Mouse (Mus musculus) c-Kit-positive CD71-negative TER-119-negative erythroid progenitor cells, embryonic 14.5 days (primary cell): ENCODE measurements around the gene Fgfr2.

ENCODE experiments used
- DNase-seq: peaks from one replicate; pipeline ENCODE4 v3.0.0-alpha.2; 2013; ENCODE audit warnings: low read depth

Gene Fgfr2

GRCm38 (mm10) chr7:130378308-130378707 lies 2744.8 kb downstream of the Fgfr2 start:
- DNase-seq, result no peak

DNA sequence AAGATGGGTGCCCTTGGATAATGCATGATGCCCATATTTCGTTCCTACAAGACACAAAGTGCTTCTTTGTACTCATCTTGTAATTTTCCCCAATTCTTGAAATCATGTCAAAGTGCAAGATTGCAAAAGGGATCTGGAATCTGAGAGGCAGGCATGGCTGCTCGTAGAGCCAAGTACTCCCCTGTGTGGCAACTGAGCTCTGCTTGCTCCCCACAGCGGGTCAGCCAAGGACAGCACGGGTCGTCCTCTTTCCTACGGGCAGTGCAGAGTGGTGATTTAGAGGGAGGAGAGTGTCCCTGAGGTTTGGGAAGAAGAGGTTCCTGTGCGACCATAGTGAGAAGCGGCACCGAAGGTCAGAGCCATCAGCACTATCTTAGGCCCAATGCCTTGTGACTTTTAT lies 2748.8 kb downstream of the Fgfr2 start:
- no peak for DNase-seq

- no peak for DNase-seq
Observed at GRCm38 (mm10) chr7:130368827-130369641, 2754.1 kb downstream of the Fgfr2 start.

DNA sequence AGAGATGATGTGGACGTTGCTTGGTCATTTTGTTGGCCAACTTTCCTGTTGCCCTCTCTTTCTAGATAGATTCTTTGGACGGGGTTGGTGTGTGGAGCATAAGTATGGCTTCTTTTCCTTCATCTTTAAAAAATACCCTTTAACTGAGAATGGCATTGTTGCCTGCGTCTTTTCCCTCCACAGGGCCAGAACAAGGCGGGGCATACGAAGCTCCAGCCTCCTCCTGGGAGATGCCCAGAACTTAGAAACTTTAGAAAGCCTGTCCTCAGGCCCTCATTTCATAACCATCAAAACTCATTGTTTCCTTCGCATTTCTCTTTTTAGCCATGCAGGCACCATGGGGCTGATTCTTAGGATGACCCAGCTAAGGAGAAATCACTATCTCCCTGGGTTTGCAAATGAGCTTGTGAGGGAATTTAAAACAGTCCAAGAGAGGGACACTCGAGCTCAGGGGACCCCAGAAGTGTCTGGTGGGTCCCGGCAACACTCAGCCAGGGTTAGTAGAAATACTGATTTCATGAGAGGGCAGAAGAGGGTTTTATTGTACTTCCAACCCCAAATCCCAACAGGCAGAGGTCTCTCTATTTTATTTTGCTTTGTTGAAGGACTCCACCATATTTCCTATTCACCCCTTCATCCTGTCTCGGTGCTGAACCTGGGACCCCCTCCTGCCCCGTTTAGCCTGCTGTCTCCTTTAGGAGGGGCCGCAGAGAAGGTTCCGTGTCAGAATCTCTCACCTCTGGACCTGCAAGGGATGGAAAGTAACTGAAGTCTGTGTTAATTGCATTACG lies 2754.9 kb downstream of the Fgfr2 start:
- no peak for DNase-seq

DNA sequence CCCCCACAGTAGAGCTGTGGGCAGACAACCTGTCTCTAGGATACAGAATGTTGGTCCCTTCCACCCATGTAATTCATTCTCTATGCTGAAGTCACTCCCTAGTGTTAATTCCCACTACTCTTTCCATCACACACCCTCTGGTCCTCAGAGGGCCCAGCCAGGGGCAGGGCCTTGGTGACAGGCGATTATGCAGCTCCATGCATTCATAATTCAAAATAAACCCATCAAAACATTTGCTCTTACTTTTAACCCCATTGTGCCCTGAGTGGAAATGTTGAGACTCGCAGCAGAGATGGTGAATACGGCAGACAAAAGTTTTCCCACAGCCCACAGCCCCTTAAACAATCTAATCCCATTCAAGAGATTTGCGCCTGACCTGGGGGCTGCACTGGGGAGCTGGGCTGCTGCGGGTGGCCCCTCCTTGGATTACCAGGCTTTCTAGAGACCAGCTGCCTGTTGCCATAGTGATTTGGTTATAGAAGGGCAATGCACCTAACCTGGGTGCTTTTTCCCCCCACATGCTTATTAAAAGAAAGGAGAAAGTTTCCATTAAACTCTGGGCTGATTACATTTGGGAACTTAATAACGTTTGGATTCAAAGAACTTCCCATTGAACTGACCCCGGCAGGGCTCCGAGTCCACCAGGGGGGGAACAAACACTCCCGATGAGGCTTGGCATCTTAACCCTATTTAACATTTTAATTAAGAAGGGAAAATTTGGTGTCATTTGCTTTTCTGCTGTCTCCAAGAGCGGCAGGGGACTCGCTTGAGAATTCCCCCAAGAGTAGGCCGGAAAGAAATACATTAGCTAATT lies 2755.7 kb downstream of the Fgfr2 start:
- DNase-seq, result no peak

DNA sequence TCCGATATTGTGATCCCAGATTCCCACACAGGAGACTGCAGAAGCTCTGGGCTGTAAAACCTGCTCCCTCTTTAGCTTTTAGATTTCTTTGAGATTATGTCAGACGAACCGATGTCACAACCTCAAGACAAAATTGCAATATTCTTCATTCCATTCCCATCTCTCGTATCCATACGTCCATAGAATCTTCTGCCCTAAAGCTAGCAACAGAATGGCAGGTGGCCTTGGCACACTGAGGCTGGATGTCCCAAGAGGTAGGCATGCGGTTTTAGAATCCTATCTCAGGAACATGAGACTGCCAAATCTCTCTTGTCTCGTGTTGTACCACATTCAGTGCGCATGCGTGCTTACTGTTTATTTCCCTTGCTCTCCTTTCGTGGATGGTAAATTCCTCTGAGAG lies 2757.4 kb downstream of the Fgfr2 start:
- no peak for DNase-seq

DNA sequence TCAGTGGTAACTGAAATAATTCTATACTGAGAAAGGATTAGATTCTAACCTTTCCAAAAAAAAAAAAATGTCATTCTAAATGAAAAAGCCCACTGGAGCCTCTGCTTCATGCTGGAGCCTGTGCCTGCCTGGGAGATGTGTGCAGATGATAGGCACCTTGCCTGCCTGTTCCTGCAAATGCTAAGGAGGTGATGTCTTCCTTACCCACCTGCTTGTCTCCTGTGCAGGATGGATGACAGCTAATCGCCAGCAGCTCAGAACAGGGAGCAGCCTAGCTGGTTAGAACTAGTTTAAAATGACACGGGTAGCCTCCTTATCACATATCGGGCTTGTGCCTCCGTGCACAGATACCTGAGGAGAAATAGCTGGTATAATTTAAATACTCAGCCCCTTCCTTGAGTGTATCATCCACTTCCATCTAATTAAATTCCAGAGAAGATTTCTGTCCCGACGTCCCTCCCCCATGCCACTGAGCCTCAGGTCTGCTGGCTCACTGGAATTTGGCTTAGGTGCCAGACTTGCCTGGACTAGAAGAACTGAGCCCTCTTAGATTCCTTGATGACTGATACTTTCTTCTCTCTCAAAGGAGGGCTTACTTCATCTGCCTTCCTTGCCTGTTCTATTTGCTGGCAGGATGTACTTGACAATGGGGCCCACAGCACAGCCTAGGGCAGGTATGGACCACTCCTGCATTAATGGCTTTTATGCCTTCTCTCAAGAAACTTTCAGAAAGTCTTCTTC lies 2782.6 kb downstream of the Fgfr2 start:
- DNase-seq, result no peak

GRCm38 (mm10) chr7:130337601-130338000 lies 2785.5 kb downstream of the Fgfr2 start:
- no peak for DNase-seq

DNA sequence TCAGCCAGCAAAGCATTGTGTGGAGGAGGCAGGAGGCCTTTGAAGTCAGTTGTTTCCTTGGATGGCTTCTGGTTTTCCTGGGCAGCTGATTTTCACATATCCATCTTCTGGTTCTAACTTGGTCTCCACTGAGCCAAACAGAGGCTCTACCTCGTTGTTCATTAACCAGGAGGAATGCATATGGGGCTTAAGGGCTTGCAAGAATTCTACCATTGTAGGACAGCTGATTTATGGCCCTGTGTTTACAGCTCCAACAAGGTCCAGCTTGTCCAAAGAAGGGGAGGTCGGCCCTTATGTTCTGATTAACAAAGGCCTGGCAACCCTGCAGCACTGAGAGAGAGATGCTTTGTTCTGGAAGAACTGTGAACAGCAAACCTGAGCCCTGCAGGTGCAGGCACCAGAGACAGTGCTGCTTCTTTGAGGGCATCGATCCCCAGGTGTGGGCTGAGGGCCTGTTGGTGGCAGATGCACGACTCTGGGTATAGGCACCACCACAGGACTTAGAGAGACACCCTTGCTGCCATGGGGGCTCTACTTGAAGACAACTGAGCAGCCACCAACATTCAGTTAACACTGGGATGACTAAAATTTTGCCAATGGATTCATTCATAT lies 2787.6 kb downstream of the Fgfr2 start:
- DNase-seq, result no peak

DNA sequence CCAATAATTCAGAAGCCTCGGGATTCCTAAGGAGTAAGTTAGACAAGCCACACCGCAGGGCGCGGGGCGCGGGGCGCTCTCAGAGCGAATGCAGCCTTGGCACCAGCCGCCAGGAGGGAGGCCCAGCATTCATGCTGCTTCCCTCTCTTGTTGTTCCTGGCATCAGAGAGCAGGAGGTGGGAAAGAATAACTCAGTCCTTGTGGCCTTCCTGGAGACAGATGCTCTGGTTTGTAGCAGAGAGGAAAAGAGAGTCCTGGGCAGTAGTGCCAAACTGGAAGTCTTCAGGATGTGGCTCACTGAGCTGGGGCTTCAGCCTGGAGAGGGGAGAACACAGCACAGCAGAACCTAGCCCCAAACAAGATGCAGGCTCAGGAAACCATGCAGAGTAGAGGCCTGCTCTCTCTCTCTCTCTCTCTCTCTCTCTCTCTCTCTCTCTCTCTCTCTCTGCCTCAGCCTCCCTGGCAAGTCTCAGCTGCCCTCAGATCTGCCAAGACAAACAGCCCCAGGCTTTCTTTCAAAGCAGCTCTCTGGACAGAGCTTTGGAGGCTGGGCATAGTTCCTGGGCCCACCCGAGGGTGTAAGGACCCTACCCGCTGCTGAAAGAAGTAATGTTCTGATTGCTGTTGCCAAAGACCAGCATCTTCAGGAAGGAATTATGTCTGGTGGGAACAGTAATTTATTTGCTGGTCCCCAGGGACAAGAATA lies 2790.5 kb downstream of the Fgfr2 start:
- no peak for DNase-seq

GRCm38 (mm10) chr7:130327603-130328365 lies 2795.4 kb downstream of the Fgfr2 start:
- DNase-seq, result no peak

GRCm38 (mm10) chr7:130325983-130326433 lies 2797.1 kb downstream of the Fgfr2 start:
- DNase-seq, result no peak

- DNase-seq, result no peak
Observed at GRCm38 (mm10) chr7:130324716-130325401, 2798.3 kb downstream of the Fgfr2 start.

DNA sequence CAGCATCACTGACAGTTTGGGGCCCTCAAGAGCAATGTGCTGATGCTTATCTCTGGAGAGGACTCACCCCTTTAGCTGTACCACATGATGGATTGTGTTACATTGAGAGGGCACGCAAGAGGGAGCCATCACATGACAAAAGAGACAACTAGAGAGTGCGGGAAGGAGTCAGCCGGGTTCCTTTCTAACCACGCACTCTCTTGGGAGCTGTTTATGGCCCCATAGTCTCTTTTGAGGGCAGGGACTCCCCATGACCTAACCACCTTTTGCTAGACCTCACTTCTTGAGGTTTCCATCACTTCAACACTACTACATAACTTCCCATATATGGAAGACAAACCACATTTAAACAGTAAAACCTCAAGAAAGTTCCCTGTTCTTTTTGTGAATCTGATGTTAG lies 2799.4 kb downstream of the Fgfr2 start:
- DNase-seq, result no peak

DNA sequence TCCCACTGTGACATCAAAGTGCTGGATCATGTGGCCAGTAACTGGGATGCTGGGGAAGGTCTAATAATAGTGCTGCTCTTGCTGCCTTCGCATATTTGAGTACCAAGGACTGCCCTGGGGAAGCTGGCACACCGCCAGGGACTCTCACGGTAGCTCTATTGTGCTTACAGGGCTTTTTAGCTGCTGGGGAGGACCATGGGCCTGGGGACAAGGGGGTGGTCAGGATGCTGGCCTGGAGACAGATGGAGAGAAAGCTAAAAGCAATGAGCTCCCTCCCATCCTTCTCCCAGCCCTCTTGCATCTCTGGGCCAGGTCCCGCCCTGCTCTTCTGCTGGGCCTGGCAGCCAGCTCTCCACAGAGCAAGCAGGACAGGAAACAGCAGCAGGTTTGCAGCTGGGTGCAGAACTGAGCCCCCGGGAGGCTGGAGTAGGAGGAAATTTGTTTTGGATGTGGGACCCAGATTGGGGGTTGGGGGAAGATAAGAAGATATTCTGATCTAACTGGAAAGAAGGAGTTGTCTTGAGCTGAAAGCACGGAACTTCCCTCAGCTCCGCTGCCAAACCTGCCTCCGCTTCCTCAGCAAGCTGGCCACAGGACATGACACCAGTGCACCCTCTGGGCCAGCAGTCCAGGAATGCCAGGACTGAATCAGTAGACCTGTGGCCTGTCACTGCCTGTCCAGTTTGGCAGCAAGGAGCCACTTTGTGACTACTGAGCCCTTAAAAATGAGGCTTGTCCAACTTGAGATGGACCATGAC lies 2803.2 kb downstream of the Fgfr2 start:
- DNase-seq, result no peak

GRCm38 (mm10) chr7:130316294-130316693 lies 2806.9 kb downstream of the Fgfr2 start:
- no peak for DNase-seq

- DNase-seq, result no peak
Observed at GRCm38 (mm10) chr7:130315221-130315620, 2807.9 kb downstream of the Fgfr2 start.

- no peak for DNase-seq
Observed at GRCm38 (mm10) chr7:130314658-130315057, 2808.5 kb downstream of the Fgfr2 start.
